Mouse (Mus musculus) spleen, adult 12 weeks (tissue): ENCODE results near the gene Spdye4c.

Experiments used
- DNase-seq: peaks from one replicate; pipeline ENCODE4 v3.0.0; 2022; ENCODE audit warnings: low spot score

Gene Spdye4c

DNA sequence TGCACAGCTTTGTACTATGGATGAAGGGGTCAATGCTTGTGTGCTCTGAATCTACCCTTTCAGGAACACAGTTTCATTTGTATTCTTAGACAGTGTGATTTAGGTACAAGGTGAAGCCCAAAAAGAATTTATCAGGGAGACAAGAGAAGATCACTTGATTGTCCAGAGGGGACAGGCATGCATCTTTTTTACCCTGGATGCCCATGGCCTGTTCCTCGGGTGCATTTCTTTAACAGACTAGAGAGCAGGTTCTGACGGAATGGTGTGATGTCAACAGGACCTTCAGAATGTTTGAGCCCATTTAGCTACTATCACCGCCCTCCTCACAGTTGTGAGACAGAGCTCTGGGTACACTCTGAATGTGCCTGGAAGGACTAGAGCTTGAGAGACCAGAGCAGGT lies at the start of gene Spdye4c:
Gene Spdye4c, plus strand, starts transcription at position 301 of the 400 bp plus-strand sequence.
- DNase-seq = no peak

DNA sequence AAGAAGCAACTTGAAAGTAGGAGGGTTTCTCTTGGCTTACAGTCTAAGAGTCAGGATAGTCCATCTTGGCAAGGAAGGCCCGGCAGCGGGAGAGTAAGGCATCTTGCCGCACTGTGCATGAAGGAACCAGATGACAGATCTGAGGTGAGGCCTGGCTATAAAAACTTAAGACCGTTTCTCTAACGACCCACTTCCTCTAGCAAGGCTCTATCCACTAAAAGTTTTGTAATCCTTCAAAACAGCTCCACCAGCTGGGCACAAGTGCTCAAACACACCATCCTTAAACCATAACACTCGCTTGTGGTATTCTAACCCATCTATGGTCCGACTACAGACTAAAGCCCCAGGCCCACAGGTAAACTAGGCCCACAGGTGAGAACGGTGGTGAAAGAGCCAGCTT lies 47.5 kb upstream of the Spdye4c start:
- DNase-seq = no peak

DNA sequence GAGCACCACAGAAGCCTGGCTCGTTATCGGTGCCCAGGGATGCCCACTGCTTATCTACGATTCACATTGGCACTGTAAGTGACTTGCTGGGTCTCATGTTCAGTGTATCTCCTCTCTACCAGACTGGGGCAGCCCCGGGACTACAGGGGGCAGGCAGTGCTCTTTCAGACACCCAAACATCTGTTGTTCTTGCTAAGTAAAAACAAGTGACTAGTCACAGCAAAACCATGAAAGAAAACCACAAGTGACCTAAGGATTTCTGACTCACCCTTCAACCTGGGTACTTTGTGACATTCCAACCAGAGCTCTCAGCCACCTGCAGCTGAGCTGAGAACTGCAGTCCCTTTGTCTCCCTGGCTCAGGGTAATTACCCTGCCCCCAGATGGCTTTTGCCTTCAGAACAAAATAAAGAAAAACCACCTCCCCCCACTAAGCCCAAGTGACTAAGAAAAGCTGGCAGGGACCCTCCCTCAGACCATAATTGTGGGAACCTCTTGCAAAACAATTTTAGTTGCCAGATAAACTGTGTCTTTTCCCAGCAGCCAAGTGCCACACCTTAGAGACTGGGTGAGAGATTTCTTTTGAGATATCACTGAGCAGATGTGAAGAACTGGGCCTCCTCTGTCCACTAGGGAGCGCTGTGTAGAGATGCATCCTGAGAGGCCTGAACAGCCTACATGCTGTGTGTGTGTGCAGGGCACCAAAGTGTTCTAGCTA lies 46.4 kb upstream of the Spdye4c start:
- peak; percentile 27 for DNase-seq

DNA sequence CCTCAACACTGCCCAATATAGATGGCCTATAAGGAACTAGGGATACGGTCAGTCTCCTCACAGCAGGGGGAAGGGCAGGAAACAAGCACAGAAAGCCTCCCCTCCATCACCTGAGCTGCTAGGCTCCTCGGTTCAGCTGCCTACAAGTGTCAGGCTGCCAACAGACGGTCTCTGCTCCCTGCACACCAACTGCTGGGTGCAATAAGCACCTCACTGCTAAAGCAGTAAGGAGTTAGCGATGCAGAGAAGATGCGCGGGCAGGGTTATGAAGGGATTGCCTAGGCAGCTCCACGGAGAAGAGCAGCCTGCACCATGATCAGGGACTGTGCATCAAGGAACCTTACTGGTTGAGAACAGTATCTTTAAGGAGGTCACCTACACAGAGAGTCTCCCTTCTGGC lies 45.6 kb upstream of the Spdye4c start:
- DNase-seq = no peak

DNA sequence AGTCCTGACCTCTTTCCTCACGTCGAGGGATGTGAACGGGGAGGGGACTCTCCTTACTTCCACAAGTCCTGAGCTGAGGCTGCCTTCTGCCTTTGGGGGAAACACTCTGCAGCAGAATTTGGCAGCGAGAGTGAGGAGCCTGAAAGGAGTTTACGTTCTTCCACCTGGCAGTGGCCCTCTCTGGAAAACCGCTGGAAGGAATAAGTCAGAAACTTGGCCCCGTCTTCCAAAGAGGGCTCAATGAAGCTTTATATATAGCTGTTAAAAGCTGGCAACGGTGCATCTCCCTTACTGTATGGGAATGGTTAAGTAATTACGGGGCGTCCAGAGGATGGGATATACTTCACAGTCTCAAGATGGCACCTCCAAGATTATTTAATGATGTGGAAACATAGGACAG lies 43.9 kb upstream of the Spdye4c start:
- DNase-seq = no peak

DNA sequence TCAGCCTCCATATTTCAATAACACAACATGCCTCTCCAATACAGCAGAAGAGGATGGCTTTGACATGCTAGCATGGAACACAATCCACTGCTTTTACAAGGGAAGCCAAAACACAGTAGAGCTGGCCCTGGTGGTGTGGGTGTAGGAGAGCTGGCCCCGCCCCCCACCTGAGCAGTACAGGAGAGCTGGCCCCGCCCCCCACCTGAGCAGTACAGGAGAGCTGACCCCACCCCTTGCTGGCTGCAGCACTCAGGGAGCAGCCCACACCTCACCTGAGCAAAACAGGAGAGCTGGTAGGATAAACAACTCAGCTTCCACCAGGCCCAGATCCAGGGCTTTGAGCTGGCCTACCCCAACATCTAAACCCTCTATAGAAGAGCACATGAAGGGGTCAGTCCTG lies 42.7 kb upstream of the Spdye4c start:
- DNase-seq = no peak

DNA sequence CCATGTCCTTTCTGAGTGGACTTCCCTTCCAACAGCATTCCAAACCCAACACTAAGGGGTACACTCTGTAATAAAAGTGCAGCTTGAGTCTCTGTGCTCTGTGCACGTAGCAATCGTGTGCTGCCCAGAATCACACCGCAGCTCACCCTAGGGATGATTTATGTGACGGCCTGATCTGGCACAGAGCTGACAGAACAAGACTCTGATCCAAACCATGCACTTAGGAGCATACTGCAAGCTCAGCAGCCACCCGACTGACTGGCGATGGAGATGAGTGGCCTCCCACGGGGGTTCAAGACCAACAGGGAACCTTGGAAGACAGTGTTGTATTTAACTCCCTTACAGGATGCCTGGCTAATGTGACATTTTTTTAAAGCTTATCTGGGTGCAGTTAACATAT lies 41.4 kb upstream of the Spdye4c start:
- no peak for DNase-seq

DNA sequence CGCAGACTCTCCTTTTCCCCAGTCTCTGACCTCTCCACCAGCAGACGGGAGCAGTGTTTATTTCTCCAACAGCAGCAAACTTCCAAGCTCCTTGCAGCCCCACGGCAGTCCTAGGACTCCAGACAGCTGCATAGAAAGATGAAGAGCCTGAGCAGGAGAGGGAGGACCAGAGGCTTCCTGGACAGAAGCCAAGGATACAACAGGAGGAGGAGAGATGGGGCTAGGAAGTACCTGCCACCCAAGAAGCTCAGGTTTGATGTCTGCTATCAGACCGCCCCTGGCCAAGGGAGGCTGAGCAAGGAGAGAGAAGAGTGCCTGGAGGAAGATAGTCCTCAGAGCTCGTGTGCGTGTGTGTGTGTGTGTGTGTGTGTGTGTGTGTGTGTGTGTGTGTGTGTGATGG lies 41.0 kb upstream of the Spdye4c start:
- DNase-seq = no peak

DNA sequence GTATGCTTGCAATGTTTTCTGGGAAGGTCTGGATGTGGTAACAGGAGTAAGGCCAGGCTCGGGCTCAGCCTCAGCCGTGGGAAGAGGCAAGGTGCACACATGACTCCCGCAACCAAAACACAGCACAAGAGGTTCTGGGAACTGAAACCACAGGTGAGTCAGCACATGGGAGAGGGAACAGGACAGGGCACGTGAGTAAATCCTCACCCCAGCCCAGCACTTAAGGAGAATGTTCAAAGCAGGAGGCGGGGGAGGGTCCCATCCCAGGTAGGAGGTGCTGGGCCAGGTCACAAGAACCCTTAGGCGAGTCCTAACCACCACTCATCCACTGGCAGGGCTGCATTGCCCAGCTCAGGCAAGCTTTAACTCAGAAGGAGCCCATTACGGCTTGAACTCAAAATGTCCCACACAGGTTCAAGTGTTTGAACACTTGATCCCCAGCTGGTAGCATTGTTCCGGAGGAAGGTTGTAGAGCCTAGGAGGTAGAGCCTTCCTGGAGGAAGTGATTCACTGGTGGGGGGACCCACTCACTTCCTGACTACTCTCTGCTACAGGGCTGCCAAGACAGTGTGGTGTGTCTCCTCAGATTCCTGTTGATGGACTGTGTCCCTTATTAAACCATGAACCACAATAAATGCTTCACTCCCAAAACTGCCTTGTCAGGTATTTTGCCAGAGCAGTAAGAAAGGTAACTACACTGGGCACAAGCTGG lies 38.8 kb upstream of the Spdye4c start:
- no peak for DNase-seq

DNA sequence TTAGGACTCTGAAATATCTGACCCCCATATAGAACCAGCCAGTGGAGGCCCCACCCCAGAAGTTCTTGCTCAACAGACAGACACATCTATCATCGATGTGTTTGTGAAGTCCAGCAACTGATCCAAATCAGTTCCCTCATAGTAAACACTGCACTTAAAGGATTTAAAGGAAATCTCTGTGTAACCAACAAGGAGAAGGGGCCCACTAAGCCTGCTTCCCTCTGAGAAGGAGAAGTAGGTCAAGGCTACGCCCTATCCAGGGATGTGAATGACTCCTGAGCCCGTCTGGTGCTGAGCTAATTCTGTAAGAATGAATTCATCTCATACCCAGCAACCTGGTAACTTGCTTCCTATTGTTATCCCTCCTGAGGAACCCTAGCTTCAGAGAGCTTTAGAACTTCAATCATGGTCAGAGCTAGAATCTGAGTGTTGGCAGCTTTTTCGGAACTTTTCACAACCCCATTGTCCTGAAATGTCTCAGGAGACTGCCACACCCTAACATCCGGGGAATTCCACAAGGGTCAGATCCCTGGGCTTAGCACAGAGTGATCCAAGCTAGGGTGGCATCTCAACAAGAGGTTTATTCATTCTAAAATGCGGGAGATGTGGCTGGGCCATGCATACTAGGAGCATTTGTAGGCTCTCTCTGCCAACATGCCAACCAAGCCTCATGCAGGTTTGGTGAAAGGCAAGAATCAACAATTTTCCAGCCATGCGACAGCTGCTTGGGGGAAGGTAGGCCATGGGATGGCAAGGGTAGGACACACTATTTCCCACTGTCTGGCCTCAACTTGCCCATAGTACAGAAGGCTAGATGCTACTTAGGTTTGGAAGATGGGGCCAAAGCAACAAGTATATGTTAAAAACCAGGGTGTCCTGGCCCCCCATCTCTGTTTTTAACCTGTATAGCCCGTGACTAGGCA lies 38.0 kb upstream of the Spdye4c start:
- no peak for DNase-seq

DNA sequence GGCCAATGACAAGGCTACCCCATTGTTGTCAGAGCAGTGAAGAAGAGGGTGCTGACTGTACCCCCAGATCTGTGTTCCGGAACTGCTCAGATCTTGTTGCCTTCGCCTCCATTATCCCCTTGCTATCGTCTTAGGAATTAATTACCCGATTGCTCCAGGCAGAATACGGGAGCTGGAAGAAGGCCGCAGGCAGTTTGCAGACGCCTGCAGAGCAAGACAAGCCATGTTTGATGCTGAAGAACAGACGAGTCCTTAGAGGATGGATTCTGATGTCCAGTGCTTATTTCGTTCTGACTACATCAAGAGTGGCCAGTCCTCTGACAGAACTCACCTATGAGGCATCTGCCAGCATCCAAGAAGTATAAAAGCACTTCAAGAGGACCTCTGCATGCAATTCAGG lies 35.9 kb upstream of the Spdye4c start:
- DNase-seq = no peak

DNA sequence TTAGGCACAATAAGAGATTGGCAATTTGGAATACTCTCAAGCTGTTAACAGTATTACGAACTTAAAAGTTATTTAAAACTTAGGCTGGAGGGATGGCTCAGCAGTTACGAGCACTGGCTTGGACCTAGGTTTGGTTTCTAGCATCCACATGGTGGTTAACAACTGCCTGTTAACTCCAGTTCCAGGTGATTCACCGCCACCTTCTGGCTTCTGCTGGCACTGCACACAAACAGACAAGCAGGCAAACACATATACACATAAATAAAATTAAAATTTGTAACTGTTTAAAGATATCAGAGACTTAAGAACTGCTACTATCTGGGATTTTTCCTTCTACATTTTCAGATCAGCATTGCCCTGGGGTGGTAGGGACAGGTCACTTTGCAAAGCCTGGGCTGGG lies 26.8 kb upstream of the Spdye4c start:
- no peak for DNase-seq

DNA sequence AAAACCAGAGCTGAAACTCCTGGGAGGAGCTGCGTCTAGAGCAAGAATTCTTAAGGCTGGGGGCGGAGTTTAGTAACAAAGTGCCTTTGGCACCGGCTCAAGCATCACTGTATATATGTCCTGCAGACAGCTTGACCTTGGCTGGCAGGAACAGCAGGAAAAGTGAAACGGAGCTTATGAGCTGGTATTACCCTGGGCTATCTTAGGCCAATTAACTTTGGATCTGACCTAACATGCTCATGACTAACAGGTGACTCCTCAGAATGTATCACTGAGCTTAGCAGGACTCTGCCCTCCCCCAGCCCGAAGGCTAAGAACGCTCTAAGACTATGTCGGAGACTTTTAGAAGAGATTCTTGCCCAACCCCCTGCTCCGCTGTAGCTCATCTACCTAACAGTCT lies 25.1 kb upstream of the Spdye4c start:
- DNase-seq = no peak

DNA sequence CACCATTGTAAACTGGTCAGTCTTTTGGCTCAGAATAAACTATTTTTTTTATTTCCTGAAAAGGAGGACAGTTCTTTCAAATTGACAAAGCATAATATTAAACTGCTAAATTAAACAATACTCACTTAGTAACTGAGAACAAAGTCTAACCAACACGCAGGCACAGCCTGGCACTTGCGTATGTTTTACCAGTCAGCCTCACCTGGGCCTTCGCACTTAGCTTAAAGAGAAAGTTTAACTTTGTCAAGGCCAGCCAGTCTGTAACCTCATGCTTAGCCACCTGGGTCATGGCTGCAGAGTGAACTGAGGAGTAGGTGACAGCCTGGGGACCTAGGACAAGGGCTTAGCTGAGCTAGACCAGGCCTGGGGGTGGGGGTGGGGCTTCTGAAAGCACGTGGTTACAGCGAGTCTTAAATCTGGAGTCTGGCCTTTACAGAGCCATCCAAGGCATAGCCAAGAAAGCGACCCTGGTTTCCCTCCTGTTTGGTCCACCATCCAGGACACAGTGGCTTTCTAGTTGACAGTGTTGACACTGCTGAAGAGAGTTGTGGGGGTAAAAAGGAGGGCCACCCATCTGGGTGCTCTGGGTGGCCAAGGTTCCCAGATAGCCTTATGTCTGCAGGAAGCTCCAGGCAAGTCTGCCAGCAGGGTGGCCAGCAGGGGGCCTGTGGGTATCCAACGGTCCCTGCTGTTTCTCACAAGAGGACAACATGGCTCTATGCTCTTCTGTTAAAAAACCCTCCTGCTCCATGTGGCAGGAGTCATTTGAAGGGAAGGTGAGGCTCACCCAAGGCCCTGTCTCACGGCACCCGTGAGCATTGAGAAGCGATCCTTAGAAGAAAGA lies 24.5 kb upstream of the Spdye4c start:
- DNase-seq = no peak

DNA sequence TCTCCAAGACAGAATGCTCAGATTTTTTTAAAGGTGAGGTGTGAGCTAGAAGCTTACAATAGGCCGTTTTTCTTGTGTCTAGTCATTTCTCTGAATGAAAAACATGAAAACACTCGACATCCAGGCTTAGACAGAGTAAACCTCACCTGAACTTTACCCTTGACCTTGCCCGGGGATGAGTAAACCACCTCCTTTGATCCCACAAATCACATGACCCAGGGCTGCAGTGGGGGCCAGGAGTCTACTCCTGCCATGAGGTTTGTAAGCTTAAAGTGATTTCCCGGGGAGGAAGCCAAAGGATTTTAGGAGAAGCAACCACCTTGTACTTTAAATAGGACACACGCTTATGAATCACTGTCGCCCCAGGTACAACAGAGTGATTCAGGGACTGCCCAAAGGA lies 23.0 kb upstream of the Spdye4c start:
- no peak for DNase-seq

DNA sequence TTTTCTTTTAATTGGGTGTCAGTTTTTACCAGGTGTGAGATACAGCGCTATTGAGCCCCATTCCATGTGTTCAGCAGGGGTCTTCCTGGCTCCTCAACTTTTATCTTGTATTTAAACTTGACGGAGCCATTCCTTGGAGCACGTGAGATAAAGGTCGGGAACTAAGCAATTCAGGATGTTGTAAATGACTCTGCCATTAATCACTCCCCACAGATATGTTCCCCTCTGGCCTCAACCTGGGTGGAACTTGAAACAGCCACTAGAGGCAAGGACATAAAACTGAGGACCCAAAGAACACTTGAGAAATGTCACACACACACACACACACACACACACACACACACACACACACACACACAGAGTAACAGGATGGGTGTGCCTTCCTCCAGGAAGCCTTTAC lies 22.5 kb upstream of the Spdye4c start:
- DNase-seq = no peak

DNA sequence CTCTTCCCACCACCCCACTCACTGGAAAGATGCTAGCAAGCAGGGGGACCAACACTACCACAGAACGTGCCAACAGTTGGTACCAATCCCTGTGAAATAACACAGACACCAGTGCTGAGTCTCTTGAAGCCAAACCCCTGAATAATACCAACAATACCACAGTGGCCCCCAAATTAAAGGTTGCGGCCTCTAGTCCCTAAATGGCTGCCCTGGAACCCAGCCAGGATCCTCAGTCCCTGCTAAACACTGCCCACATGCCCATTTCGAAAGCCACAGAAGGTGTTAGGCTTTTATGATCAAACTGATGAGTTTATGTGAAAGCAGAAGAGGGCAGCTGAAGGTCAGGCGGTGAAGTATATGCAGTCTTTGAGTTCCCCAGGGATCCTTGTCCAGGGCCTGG lies 20.0 kb upstream of the Spdye4c start:
- DNase-seq = no peak

DNA sequence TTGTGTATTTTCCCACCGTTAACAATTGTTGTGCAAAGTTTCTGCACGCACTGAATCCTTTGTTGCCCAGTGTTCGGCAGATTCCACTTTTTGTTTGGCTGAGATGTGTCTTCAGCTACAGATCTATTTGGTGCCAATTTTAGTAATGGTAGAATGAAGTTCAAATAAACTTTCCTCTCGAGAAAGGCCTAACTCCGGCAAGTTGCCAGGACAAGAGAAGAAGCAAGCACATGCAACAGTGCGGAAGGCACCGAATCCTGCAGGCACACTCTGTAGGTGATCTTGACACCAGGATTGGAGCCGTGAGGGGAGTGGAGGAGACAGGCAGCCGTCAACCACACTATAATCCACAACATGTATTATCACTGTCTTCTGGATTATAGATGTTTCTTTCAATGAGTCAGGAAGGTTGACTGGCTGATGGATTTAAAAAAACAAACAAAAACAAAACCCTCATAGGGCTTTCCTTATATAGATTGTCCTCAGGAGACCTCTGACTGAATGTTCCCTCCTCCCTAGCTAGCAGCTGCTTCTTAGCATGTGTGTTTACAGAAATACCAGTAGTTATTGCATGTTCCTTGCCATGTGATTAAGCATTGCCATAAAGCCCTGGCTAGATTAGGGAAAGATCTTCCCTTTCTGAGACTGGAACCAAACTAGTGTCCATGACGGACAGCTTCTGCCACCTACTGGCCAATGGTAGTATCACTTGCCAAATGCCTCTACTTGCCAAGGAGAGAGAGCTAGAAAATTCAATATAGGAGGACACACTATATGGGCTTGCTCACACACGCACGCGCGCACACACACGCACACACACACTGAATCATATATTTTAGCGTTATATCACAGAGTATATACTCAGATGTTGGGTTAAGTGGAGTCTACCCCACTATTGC lies 18.0 kb upstream of the Spdye4c start:
- peak; percentile 35 for DNase-seq

DNA sequence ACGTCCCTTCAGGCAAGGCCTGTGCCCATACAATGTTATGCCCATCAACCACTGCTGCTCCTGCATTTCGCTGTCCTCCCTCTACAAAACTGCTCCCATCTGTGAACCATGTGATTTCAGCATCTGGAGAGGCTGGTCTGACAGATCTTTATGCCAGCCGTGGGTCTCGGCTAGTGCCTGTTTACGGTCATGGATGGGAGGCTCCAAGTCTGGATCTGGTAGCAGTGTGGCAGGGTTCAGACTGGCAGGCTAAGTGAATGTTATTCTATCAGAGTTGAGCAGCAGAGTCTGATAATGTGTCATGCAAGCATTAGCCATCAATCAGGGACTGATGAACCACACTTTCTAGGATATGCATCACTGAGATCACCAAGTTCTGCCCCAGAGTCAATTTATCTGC lies 8.1 kb upstream of the Spdye4c start:
- no peak for DNase-seq

DNA sequence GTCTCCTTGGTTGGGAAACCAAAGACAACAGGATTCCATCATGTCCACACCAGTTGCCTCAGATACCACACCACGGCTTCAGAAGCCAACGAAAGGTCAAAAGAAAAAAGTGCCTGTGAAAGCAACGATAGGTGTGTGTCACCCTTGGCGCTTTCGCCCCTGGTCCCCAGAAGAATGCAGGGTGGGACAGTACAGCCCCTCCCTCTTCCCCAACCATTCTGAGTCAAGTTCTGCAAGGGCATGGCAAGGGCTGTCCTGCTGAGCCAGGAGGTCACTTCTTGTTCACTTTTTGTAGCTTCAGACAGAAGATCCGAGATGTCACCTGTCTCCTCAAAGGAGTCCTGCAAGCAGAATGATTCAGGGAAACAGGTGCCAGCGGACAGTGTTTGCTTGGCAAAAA lies 1.3 kb downstream of the Spdye4c start:
- DNase-seq = no peak

DNA sequence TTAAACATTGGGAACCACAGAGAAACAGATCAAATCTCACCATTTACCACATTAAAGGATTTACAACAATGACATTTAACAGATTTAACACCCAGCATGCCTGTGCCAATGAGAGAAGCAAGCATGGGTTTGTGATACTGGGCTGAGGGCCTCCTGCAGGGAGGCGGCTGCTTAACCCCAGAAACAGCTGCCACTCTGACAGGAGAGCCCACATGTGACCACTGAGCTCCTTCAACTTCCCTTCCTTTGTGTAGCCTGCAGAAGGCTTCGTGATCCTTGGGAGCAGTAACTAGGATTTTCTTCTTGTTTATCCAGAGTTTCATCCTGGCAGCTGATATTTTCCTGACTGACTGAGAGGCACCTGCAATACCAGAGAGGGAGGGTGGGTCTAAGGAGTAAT lies 10.5 kb downstream of the Spdye4c start:
- no peak for DNase-seq
